ENCODE assay signal across 8 mouse cellular contexts in the genomic region with DNA sequence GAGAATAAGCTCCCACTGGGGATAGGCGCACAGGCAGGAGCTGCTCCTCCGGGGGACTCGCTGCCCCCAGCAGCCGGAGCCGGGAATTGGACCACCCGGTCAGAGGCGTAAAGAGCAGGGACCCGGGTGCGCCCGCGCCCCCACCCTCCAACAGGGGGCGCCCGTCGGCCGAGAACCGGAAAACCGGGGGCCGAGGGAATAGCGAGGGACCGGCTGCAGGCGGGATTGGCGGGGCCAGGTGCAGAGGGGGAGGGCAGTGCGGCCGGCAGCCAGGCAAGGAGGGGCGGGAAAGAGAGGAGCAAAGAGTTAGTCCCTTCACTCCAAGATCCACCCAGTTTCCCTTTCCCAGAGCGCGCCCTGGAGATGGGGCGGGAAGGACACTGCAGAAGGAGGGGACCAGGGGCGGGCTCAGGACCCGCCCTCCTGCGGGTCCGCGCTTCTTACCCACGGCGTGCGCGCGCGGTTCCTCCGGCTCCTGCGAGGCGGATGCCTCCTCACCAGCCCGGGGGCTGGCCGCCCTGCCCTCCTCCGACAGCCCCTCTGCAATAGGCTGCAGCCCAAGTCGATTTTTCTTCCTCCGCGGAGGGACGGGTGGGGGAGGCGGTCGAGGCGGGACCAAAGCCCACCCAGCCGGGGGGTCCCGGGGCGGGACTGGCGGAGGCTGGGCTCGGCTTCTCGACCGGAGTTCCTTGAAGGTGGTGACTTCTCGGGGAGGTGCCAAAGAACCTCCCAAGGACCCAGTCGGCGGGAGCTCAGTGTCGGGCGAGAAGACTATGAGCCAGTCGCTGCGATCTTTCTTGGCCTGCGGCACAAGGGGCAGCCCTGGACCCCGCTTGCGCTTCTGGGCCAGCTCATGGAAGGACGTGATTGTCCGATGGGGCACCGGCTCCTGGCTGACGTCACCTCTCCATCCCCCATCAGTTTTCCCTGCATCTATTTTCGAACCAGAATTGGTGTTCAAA. TPM values are rescaled to one million over a fixed set of nuclear protein-coding genes. Genes with fewer than 3 reads are reported as not detected.
DNase-seq lines count a peak whose midpoint lies in the region; ATAC-seq lines count a peak whose summit lies in the region.

No protein-coding gene starts in this region.

- WGBS in intestine, embryonic 16.5 days: under 1% methylated on average over 70 of the region's 74 CpGs
- WGBS in midbrain, embryonic 11.5 days: under 1% methylated on average over 73 of the region's 74 CpGs

- H3K36me3 ChIP-seq in intestine, embryonic 16.5 days (ENCODE audit: control insufficient read depth, insufficient read depth, low read length): peaks cover 3% of the 10 kb centered on the region; the same call in 1 of the 2 replicates
- H3K36me3 ChIP-seq in midbrain, embryonic 11.5 days (ENCODE audit: control insufficient read depth, insufficient read depth, low read length): peaks cover 8% of the 10 kb centered on the region; the same call in 1 of the 2 replicates

- peak overlapping the region; percentile 74 for H3K4me3 ChIP-seq in intestine, embryonic 16.5 days (ENCODE audit: low read length)
- peak overlapping the region; percentile 60 for H3K4me3 ChIP-seq in midbrain, embryonic 11.5 days (ENCODE audit: low read depth, low read length)

- peak; percentile 72 for ATAC-seq in intestine, embryonic 16.5 days
- ATAC-seq in midbrain, embryonic 11.5 days (ENCODE audit: low FRiP score): peak; percentile 64
- ATAC-seq in megakaryocyte-erythroid progenitor cell, adult 5-6 weeks (replicated peaks; ENCODE audit: low FRiP score, low TSS enrichment, poor library complexity, severe bottlenecking): no peak

- peak overlapping the region; percentile 96 for H3K27ac ChIP-seq in intestine, embryonic 16.5 days (ENCODE audit: low read length)
- H3K27ac ChIP-seq in midbrain, embryonic 11.5 days (ENCODE audit: low read depth, low read length): peak overlapping the region; percentile 11; the same call in 1 of the 2 replicates

- H3K4me1 ChIP-seq in intestine, embryonic 16.5 days (ENCODE audit: control insufficient read depth, insufficient read depth, low read length): peaks cover 33% of the 10 kb centered on the region
- H3K4me1 ChIP-seq in midbrain, embryonic 11.5 days (ENCODE audit: control insufficient read depth, insufficient read depth, low read length): peaks cover 23% of the 10 kb centered on the region

- peak overlapping the region; percentile 85 for H3K9ac ChIP-seq in intestine, embryonic 16.5 days (ENCODE audit: low read depth, low read length)
- H3K9ac ChIP-seq in midbrain, embryonic 11.5 days (ENCODE audit: low read length): peak overlapping the region; percentile 76

- no peaks in the 10 kb centered on the region for H3K9me3 ChIP-seq in intestine, embryonic 16.5 days (ENCODE audit: control insufficient read depth, low read length)
- no peaks in the 10 kb centered on the region for H3K9me3 ChIP-seq in midbrain, embryonic 11.5 days (ENCODE audit: control insufficient read depth, low read length)

- DNase-seq in adrenal gland, adult 8-10 months: peak; percentile 78
- DNase-seq in embryo, embryonic 11.5 days (ENCODE audit: low read depth, low spot score): peak; percentile 65
- peak; percentile 85 to 86 for DNase-seq in gastrocnemius, postnatal 36 days
- peak; percentile 84 for DNase-seq in left cerebral cortex, postnatal 4 days
- DNase-seq in midbrain, embryonic 11.5 days (ENCODE audit: low spot score, missing footprints): peak; percentile 99
- DNase-seq in spleen, adult 12 weeks (ENCODE audit: low spot score): peak; percentile 77

- intact Hi-C loops in gastrocnemius, postnatal 36 days (cut with DNase I): loop anchor here (2.0 kb wide), 1 partner anchor 126 kb away; no protein-coding TSS in a partner anchor
- intact Hi-C loops in left cerebral cortex, postnatal 4 days (cut with DNase I): loop anchor here (5.0 kb wide), 2 partner anchors 66 to 121 kb away; no protein-coding TSS in a partner anchor

- H3K27me3 ChIP-seq in intestine, embryonic 16.5 days (replicated peaks; ENCODE audit: control insufficient read depth, insufficient read depth, low read length): no peaks in the 10 kb centered on the region
- peaks cover 33% of the 10 kb centered on the region for H3K27me3 ChIP-seq in midbrain, embryonic 11.5 days (ENCODE audit: control insufficient read depth, insufficient read depth, low read length)

- peak overlapping the region; percentile 100 for H3K4me2 ChIP-seq in intestine, embryonic 16.5 days (ENCODE audit: low read depth, low read length)
- H3K4me2 ChIP-seq in midbrain, embryonic 11.5 days: peak overlapping the region; percentile 97

RNA-seq across cellular contexts. Expression of a gene that starts 2.1 kb away (rescaled TPM):
- 10 to 100 TPM; 33.8 to 46.8 (median 41.1) TPM for total RNA-seq in adrenal gland, adult 8-10 months (2022)
- 10 to 100 TPM; 14.8 to 15.7 TPM for total RNA-seq in gastrocnemius, postnatal 36 days (2021)
- polyA plus RNA-seq in intestine, embryonic 16.5 days (2015; fragmentation: Nextera tagmentation; extraction: Ambion mirVana): 31.0 and 34.2 TPM in 2 replicates
- 100 to 1,000 TPM; 189 to 196 TPM for total RNA-seq in left cerebral cortex, postnatal 4 days (2021)
- polyA plus RNA-seq in midbrain, embryonic 11.5 days (2014; fragmentation: Nextera tagmentation; extraction: Ambion mirVana): 25.2 and 28.0 TPM in 2 replicates
- 8.0 and 13.7 TPM in 2 replicates for total RNA-seq in megakaryocyte-erythroid progenitor cell, adult 5-6 weeks (2014; fragmentation: Nextera tagmentation)
- 5.8 and 8.9 TPM in 2 replicates for total RNA-seq in megakaryocyte-erythroid progenitor cell, adult 5-6 weeks (2017)

RNA-seq across cellular contexts. Expression of a gene that starts 9.9 kb away (rescaled TPM):
- total RNA-seq in adrenal gland, adult 8-10 months (2022): not detected
- total RNA-seq in gastrocnemius, postnatal 36 days (2021): not detected
- polyA plus RNA-seq in intestine, embryonic 16.5 days (2015; fragmentation: Nextera tagmentation; extraction: Ambion mirVana): 0.09 TPM in 1 of 2 replicates, not detected in the other
- not detected for total RNA-seq in left cerebral cortex, postnatal 4 days (2021)
- not detected in 2 replicates for polyA plus RNA-seq in midbrain, embryonic 11.5 days (2014; fragmentation: Nextera tagmentation; extraction: Ambion mirVana)
- not detected in 2 replicates for total RNA-seq in megakaryocyte-erythroid progenitor cell, adult 5-6 weeks (2014; fragmentation: Nextera tagmentation)
- not detected in 2 replicates for total RNA-seq in megakaryocyte-erythroid progenitor cell, adult 5-6 weeks (2017)

RNA-seq across cellular contexts. Expression of a gene that starts 10.8 kb away (rescaled TPM):
- 100 to 1,000 TPM; 152 to 387 (median 263) TPM for total RNA-seq in adrenal gland, adult 8-10 months (2022)
- total RNA-seq in gastrocnemius, postnatal 36 days (2021): 10 to 100 TPM; 23.2 to 27.5 TPM
- polyA plus RNA-seq in intestine, embryonic 16.5 days (2015; fragmentation: Nextera tagmentation; extraction: Ambion mirVana): 625 and 664 TPM in 2 replicates
- total RNA-seq in left cerebral cortex, postnatal 4 days (2021): 100 to 1,000 TPM; 314 to 352 TPM
- polyA plus RNA-seq in midbrain, embryonic 11.5 days (2014; fragmentation: Nextera tagmentation; extraction: Ambion mirVana): 342 TPM in 2 replicates
- 53.1 and 60.3 TPM in 2 replicates for total RNA-seq in megakaryocyte-erythroid progenitor cell, adult 5-6 weeks (2014; fragmentation: Nextera tagmentation)
- 102 and 125 TPM in 2 replicates for total RNA-seq in megakaryocyte-erythroid progenitor cell, adult 5-6 weeks (2017)

RNA-seq across cellular contexts. Expression of a gene that starts 45.0 kb away (rescaled TPM):
- under 1 TPM in 2 of 4 experiments, not detected in 2; 0.10 to 0.11 TPM for total RNA-seq in adrenal gland, adult 8-10 months (2022)
- total RNA-seq in gastrocnemius, postnatal 36 days (2021): not detected
- polyA plus RNA-seq in intestine, embryonic 16.5 days (2015; fragmentation: Nextera tagmentation; extraction: Ambion mirVana): 148 and 174 TPM in 2 replicates
- total RNA-seq in left cerebral cortex, postnatal 4 days (2021): under 1 TPM; 0.14 to 0.66 TPM
- polyA plus RNA-seq in midbrain, embryonic 11.5 days (2014; fragmentation: Nextera tagmentation; extraction: Ambion mirVana): 1.7 and 2.2 TPM in 2 replicates
- 213 and 235 TPM in 2 replicates for total RNA-seq in megakaryocyte-erythroid progenitor cell, adult 5-6 weeks (2014; fragmentation: Nextera tagmentation)
- total RNA-seq in megakaryocyte-erythroid progenitor cell, adult 5-6 weeks (2017): 157 and 170 TPM in 2 replicates
